ENCODE assay signal across 36 mouse cellular contexts in genomic region chr12:112100106-112100505, GRCm38 (mm10). TPM values are rescaled to one million over a fixed set of nuclear protein-coding genes. Genes with fewer than 3 reads are reported as not detected.
"Had no signal": no experiment of that assay in that cellular context is flagged by ENCODE, and none has a peak within 500 bp of the region (broad histone marks: within the 10 kb centered on the region; RNA-seq: fewer than 3 reads in every experiment).

No protein-coding gene starts in this region.

- ATAC-seq: hindbrain, embryonic 16.5 days; hindbrain, postnatal 0 days; inflammation-experienced regulatory T-cells, adult 6 months; intestine, embryonic 15.5 days; intestine, embryonic 16.5 days; intestine, postnatal 0 days had no signal

- DNase-seq: heart, postnatal 10 days; heart, postnatal 14 days; heart, postnatal 36 days; heart, postnatal 4 days; kidney, adult 11 months; kidney, adult 18-20 months; kidney, adult 2 months; kidney, adult 8-10 months; kidney, adult 9 months; kidney, postnatal 10 days; kidney, postnatal 14 days; kidney, postnatal 25 days; kidney, postnatal 36 days; kidney, postnatal 4 days; layer of hippocampus, adult 9-11 months; layer of hippocampus, postnatal 36 days had no signal

- H3K27me3 ChIP-seq: heart, embryonic 15.5 days; hindbrain, embryonic 15.5 days; intestine, embryonic 15.5 days; kidney, embryonic 15.5 days had no signal

- H3K36me3 ChIP-seq: heart, embryonic 12.5 days; heart, embryonic 13.5 days; heart, embryonic 15.5 days; hindbrain, embryonic 10.5 days; hindbrain, embryonic 12.5 days; hindbrain, embryonic 13.5 days; hindbrain, embryonic 15.5 days; intestine, embryonic 15.5 days; kidney, embryonic 15.5 days had no signal

- H3K9me3 ChIP-seq: heart, embryonic 12.5 days; heart, embryonic 13.5 days; heart, embryonic 15.5 days; hindbrain, embryonic 10.5 days; hindbrain, embryonic 12.5 days; hindbrain, embryonic 13.5 days; hindbrain, embryonic 15.5 days; intestine, embryonic 15.5 days; kidney, embryonic 15.5 days had no signal

- H3K4me3 ChIP-seq: heart, embryonic 12.5 days; heart, embryonic 13.5 days; heart, embryonic 15.5 days; hindbrain, embryonic 10.5 days; hindbrain, embryonic 12.5 days; hindbrain, embryonic 13.5 days; hindbrain, embryonic 15.5 days; intestine, embryonic 15.5 days; kidney, embryonic 15.5 days; layer of hippocampus, adult 2 months; left cerebral cortex, adult 2 months had no signal

- H3K9ac ChIP-seq: heart, embryonic 12.5 days; heart, embryonic 13.5 days; heart, embryonic 15.5 days; hindbrain, embryonic 12.5 days; hindbrain, embryonic 13.5 days; hindbrain, embryonic 14.5 days; hindbrain, embryonic 15.5 days; intestine, embryonic 15.5 days; kidney, embryonic 15.5 days had no signal

- H3K27ac ChIP-seq: heart, embryonic 13.5 days; heart, embryonic 15.5 days; hindbrain, embryonic 10.5 days; hindbrain, embryonic 12.5 days; hindbrain, embryonic 13.5 days; hindbrain, embryonic 14.5 days; hindbrain, embryonic 15.5 days; hindbrain, postnatal 0 days; intestine, embryonic 15.5 days; kidney, embryonic 15.5 days; kidney, postnatal 0 days; left cerebral cortex, adult 2 months had no signal

- H3K4me1 ChIP-seq: heart, embryonic 12.5 days; heart, embryonic 15.5 days; hindbrain, embryonic 12.5 days; hindbrain, embryonic 15.5 days; intestine, embryonic 15.5 days had no signal

- H3K4me2 ChIP-seq: heart, embryonic 11.5 days; heart, embryonic 12.5 days; heart, embryonic 13.5 days; heart, embryonic 15.5 days; hindbrain, embryonic 12.5 days; hindbrain, embryonic 13.5 days; hindbrain, embryonic 14.5 days; hindbrain, embryonic 15.5 days; intestine, embryonic 15.5 days; kidney, embryonic 15.5 days had no signal

RNA-seq across cellular contexts. Expression of gene Aspg, which starts 6.4 kb away (rescaled TPM):
- total RNA-seq: hematopoietic stem cell, adult 5-6 weeks had no signal
- polyA plus RNA-seq: inflammation-experienced regulatory T-cells, adult 6 months had no signal

RNA-seq across cellular contexts. Expression of gene Kif26a, which starts 45.9 kb away (rescaled TPM):
- total RNA-seq: hematopoietic stem cell, adult 5-6 weeks had no signal
- polyA plus RNA-seq: inflammation-experienced regulatory T-cells, adult 6 months had no signal
